Mouse (Mus musculus) olfactory bulb, adult 2 months (tissue): ENCODE measurements around the gene Cdk18.

Experiments used
- CTCF ChIP-seq: fragments of 200-500 bp; IDR thresholded peaks from 2 replicates; pipeline ENCODE4 v1.5.1; 2012; ENCODE audit warnings: low read depth, mild to moderate bottlenecking, low read length, moderate library complexity; ENCODE audit not compliant: insufficient read depth
- POLR2A ChIP-seq: fragments of 200-500 bp; IDR thresholded peaks from 2 replicates; pipeline ENCODE4 v1.6.1; 2012; ENCODE audit warnings: mild to moderate bottlenecking, low read depth, low read length, moderate library complexity; ENCODE audit not compliant: insufficient read depth

GRCm38 (mm10) chr1:132112426-132112825 is 27.1 kb downstream of the Cdk18 start:
- no peak for TF ChIP-seq CTCF
- no peak for TF ChIP-seq POLR2A
